14 mouse cellular contexts compared by ENCODE assay signal in the genomic region with DNA sequence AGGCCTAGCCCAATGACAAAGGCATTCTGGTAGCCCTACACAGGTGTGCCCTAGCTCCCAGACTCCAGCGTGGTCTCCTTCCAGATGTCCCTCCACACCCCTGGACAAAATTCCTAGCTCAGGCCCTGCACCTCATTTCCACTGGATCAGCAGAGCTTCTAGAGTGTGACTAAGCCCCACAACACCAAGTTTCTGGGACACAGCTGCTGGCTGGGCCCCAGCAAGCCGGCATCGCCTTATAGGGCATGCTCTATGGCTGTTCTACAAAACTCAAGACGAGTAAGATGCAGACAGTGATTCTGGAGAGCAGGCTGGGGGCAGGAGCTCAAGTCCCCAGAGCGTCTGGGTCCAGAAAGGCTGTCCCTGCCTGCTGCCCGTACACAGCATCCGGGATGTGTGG. TPM values are rescaled to one million over a fixed set of nuclear protein-coding genes. Genes with fewer than 3 reads are reported as not detected.
DNase-seq lines count a peak whose midpoint lies in the region; ATAC-seq lines count a peak whose summit lies in the region.
"Had no signal": no experiment of that assay in that cellular context is flagged by ENCODE, and none has a peak within 500 bp of the region (broad histone marks: within the 10 kb centered on the region; RNA-seq: fewer than 3 reads in every experiment).

No protein-coding gene starts in this region.

- 0 out of 2 replicates have a peak overlapping the region, but pooled peaks have one; percentile 4 for H3K27ac ChIP-seq in forebrain, embryonic 10.5 days
- no peak overlapping the region for H3K27ac ChIP-seq in forebrain, embryonic 11.5 days (ENCODE audit: low read depth, low read length)
- H3K27ac ChIP-seq in hindbrain, embryonic 12.5 days = 0 out of 2 replicates have a peak overlapping the region, but pooled peaks have one; percentile 8
- H3K27ac ChIP-seq in hindbrain, embryonic 11.5 days (ENCODE audit: low read depth, low read length) = no peak overlapping the region
- 0 out of 2 replicates have a peak overlapping the region, but pooled peaks have one; percentile 32 for H3K27ac ChIP-seq in limb, embryonic 12.5 days
- H3K27ac ChIP-seq: macrophage had no signal

- 0 out of 2 replicates have a peak, but pooled peaks cover 5% of the 10 kb centered on the region for H3K4me1 ChIP-seq in forebrain, embryonic 10.5 days
- no peaks in the 10 kb centered on the region for H3K4me1 ChIP-seq in forebrain, embryonic 11.5 days (replicated peaks; ENCODE audit: control insufficient read depth, insufficient read depth, low read length)
- H3K4me1 ChIP-seq in hindbrain, embryonic 12.5 days = peaks cover 14% of the 10 kb centered on the region
- no peaks in the 10 kb centered on the region for H3K4me1 ChIP-seq in hindbrain, embryonic 11.5 days (replicated peaks; ENCODE audit: control insufficient read depth, insufficient read depth, low read length)
- peaks cover 3% of the 10 kb centered on the region; the same call in 1 of the 2 replicates for H3K4me1 ChIP-seq in limb, embryonic 12.5 days (replicated peaks)

- no peak overlapping the region for H3K4me3 ChIP-seq in forebrain, embryonic 10.5 days
- no peak overlapping the region for H3K4me3 ChIP-seq in forebrain, embryonic 11.5 days (ENCODE audit: low read depth, low read length)
- H3K4me3 ChIP-seq in hindbrain, embryonic 12.5 days = no peak overlapping the region
- H3K4me3 ChIP-seq in hindbrain, embryonic 11.5 days (ENCODE audit: low read depth, low read length) = no peak overlapping the region
- no peak overlapping the region for H3K4me3 ChIP-seq in limb, embryonic 12.5 days (replicated peaks)

- no peak for ATAC-seq in forebrain, embryonic 11.5 days (replicated peaks; ENCODE audit: low FRiP score)
- no peak for ATAC-seq in hindbrain, embryonic 12.5 days (ENCODE audit: low FRiP score)
- ATAC-seq in hindbrain, embryonic 11.5 days (ENCODE audit: low FRiP score) = no peak
- ATAC-seq in limb, embryonic 12.5 days (ENCODE audit: insufficient number of reproducible peaks, insufficient read depth, low FRiP score, low TSS enrichment, low read depth) = no peak
- no peak for ATAC-seq in erythroblast, adult 5-6 weeks (replicated peaks; ENCODE audit: low FRiP score, poor library complexity, severe bottlenecking)
- no peak for ATAC-seq in megakaryocyte, adult 5-6 weeks (ENCODE audit: poor library complexity, severe bottlenecking)
- ATAC-seq: activated CD4-positive, CD25-positive, alpha-beta regulatory T cell, adult 4 months had no signal

- no peaks in the 10 kb centered on the region for H3K36me3 ChIP-seq in forebrain, embryonic 10.5 days (replicated peaks)
- H3K36me3 ChIP-seq in forebrain, embryonic 11.5 days (ENCODE audit: control insufficient read depth, insufficient read depth, low read length) = no peaks in the 10 kb centered on the region
- no peaks in the 10 kb centered on the region for H3K36me3 ChIP-seq in hindbrain, embryonic 12.5 days
- H3K36me3 ChIP-seq in hindbrain, embryonic 11.5 days (ENCODE audit: control insufficient read depth, insufficient read depth, low read length) = no peaks in the 10 kb centered on the region
- no peaks in the 10 kb centered on the region for H3K36me3 ChIP-seq in limb, embryonic 12.5 days
- H3K36me3 ChIP-seq: G1E had no signal

- H3K9ac ChIP-seq in forebrain, embryonic 11.5 days (ENCODE audit: low read length) = no peak overlapping the region
- no peak overlapping the region for H3K9ac ChIP-seq in hindbrain, embryonic 12.5 days
- no peak overlapping the region for H3K9ac ChIP-seq in hindbrain, embryonic 11.5 days (ENCODE audit: low read depth, low read length)
- no peak overlapping the region for H3K9ac ChIP-seq in limb, embryonic 12.5 days (replicated peaks)

- no peak for DNase-seq in forebrain, embryonic 10.5 days (ENCODE audit: extremely low spot score, low spot score)
- DNase-seq in forebrain, embryonic 11.5 days (ENCODE audit: low spot score) = no peak
- DNase-seq in hindbrain, embryonic 11.5 days (ENCODE audit: low spot score) = no peak
- peak; percentile 23 for DNase-seq in 3T3-L1 (ENCODE audit: low read depth, low spot score)
- DNase-seq: kidney, adult 9 months; layer of hippocampus, adult 9-11 months; spleen, adult 18-20 months had no signal

- 90% methylated on average over 7 of the region's 7 CpGs for WGBS in forebrain, embryonic 10.5 days
- 88% methylated on average over 7 of the region's 7 CpGs for WGBS in forebrain, embryonic 11.5 days
- 75% methylated on average over 7 of the region's 7 CpGs for WGBS in hindbrain, embryonic 12.5 days
- 74% methylated on average over 7 of the region's 7 CpGs for WGBS in hindbrain, embryonic 11.5 days
- WGBS in limb, embryonic 12.5 days = 75% methylated on average over 7 of the region's 7 CpGs

- H3K9me3 ChIP-seq in forebrain, embryonic 10.5 days = no peaks in the 10 kb centered on the region; the same call in 1 of the 2 replicates
- no peaks in the 10 kb centered on the region for H3K9me3 ChIP-seq in forebrain, embryonic 11.5 days (ENCODE audit: control insufficient read depth, low read length)
- no peaks in the 10 kb centered on the region for H3K9me3 ChIP-seq in hindbrain, embryonic 12.5 days (replicated peaks)
- H3K9me3 ChIP-seq in hindbrain, embryonic 11.5 days (ENCODE audit: control insufficient read depth, low read length) = no peaks in the 10 kb centered on the region
- H3K9me3 ChIP-seq in limb, embryonic 12.5 days = peaks cover 7% of the 10 kb centered on the region; the same call in 1 of the 2 replicates

- H3K27me3 ChIP-seq in forebrain, embryonic 10.5 days (ENCODE audit: poor library complexity, severe bottlenecking) = no peaks in the 10 kb centered on the region
- no peaks in the 10 kb centered on the region for H3K27me3 ChIP-seq in forebrain, embryonic 11.5 days (ENCODE audit: control insufficient read depth, insufficient read depth, low read length)
- H3K27me3 ChIP-seq in hindbrain, embryonic 12.5 days = no peaks in the 10 kb centered on the region
- H3K27me3 ChIP-seq in hindbrain, embryonic 11.5 days (ENCODE audit: control insufficient read depth, insufficient read depth, low read length) = no peaks in the 10 kb centered on the region
- no peaks in the 10 kb centered on the region for H3K27me3 ChIP-seq in limb, embryonic 12.5 days

- H3K4me2 ChIP-seq in forebrain, embryonic 11.5 days (ENCODE audit: low read depth, low read length, severe bottlenecking) = no peak overlapping the region
- no peak overlapping the region for H3K4me2 ChIP-seq in hindbrain, embryonic 12.5 days (replicated peaks)
- H3K4me2 ChIP-seq in hindbrain, embryonic 11.5 days (replicated peaks; ENCODE audit: low read depth, low read length) = no peak overlapping the region
- no peak overlapping the region for H3K4me2 ChIP-seq in limb, embryonic 12.5 days

RNA-seq across cellular contexts. Expression of a gene that starts 43.0 kb away (rescaled TPM):
- 16.5 and 18.5 TPM in 2 replicates for polyA plus RNA-seq in forebrain, embryonic 10.5 days (2016; fragmentation: Nextera tagmentation; extraction: Ambion mirVana)
- 19.6 and 21.5 TPM in 2 replicates for polyA plus RNA-seq in forebrain, embryonic 11.5 days (2014; fragmentation: Nextera tagmentation; extraction: Ambion mirVana)
- 16.6 and 17.1 TPM in 2 replicates for polyA plus RNA-seq in hindbrain, embryonic 12.5 days (2016; fragmentation: Nextera tagmentation; extraction: Ambion mirVana)
- polyA plus RNA-seq in hindbrain, embryonic 11.5 days (2014; fragmentation: Nextera tagmentation; extraction: Ambion mirVana) = 14.1 and 16.8 TPM in 2 replicates
- 8.9 and 9.8 TPM in 2 replicates for polyA plus RNA-seq in limb, embryonic 12.5 days (2016; fragmentation: Nextera tagmentation; extraction: Ambion mirVana)
- total RNA-seq in erythroblast, adult 5-6 weeks (2015; ENCODE audit: low replicate concordance) = 1.2 and 3.3 TPM in 2 replicates
- 5.3 TPM in 2 replicates for total RNA-seq in erythroblast, adult 5-6 weeks (2017; ENCODE audit: low replicate concordance)
- 10.4 and 10.7 TPM in 2 replicates for total RNA-seq in megakaryocyte, adult 5-6 weeks (2015)
- 14.0 and 16.6 TPM in 2 replicates for total RNA-seq in megakaryocyte, adult 5-6 weeks (2017)

Comparison
In these comparisons a context has a peak if more than half of its experiments do, and no peak if none do; other contexts are left out.
1. H3K27ac ChIP-seq: peak in forebrain, embryonic 10.5 days (single experiment), hindbrain, embryonic 12.5 days (single experiment) and limb, embryonic 12.5 days (single experiment); none in forebrain, embryonic 11.5 days (single experiment) and hindbrain, embryonic 11.5 days (single experiment).